Mouse (Mus musculus) heart, adult 2 months (tissue): Measurements from ENCODE around the gene Lrfn3.

ENCODE experiments used
- CTCF ChIP-seq: fragments of 200-600 bp; IDR thresholded peaks from 2 replicates; pipeline ENCODE4 v1.8.1; 2022; ENCODE audit warnings: antibody characterized with exemption, mild to moderate bottlenecking, moderate library complexity
- EP300 ChIP-seq: fragments of 200-500 bp; IDR thresholded peaks from 2 replicates; pipeline ENCODE4 v1.6.1; 2011; ENCODE audit warnings: low read depth, low read length, control low read depth; ENCODE audit not compliant: insufficient read depth
- POLR2A ChIP-seq: fragments of 200-500 bp; IDR thresholded peaks from 2 replicates; pipeline ENCODE4 v1.6.1; 2011; ENCODE audit warnings: mild to moderate bottlenecking, low read depth, low read length, control low read depth; ENCODE audit not compliant: insufficient read depth

DNA sequence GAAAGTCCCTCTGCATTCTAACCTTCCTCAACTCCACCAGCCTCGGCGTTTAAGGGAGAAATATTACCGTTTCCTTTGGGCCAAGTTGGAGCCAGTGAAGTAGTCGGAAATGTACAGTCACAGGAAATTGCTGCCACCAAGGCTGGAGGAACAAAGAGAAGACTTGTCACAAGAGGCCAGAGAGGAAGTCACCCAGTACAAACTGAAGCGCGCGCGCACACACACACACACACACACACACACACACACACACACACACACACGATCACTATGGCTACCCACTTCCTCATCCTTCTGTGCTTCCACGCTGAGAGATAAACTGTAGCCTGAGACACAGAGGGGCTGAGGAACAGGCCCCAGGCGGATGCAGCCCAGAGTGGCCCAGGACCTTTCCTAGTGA is 31.8 kb upstream of the Lrfn3 start:
- TF ChIP-seq POLR2A (no peak), EP300 (0 out of 2 replicates have a peak, but pooled peaks have one; percentile 27), CTCF (no peak)
